Mouse (Mus musculus): Measurements from ENCODE around the gene Tnfsf4. TPM values are rescaled to one million over a fixed set of nuclear protein-coding genes. Genes with fewer than 3 reads are reported as not detected.

The Tnfsf4 gene
- polyA plus RNA-seq (2011; ENCODE audit: insufficient read depth, insufficient read length, low replicate concordance, missing spikeins): not detected in 2 replicates

DNA sequence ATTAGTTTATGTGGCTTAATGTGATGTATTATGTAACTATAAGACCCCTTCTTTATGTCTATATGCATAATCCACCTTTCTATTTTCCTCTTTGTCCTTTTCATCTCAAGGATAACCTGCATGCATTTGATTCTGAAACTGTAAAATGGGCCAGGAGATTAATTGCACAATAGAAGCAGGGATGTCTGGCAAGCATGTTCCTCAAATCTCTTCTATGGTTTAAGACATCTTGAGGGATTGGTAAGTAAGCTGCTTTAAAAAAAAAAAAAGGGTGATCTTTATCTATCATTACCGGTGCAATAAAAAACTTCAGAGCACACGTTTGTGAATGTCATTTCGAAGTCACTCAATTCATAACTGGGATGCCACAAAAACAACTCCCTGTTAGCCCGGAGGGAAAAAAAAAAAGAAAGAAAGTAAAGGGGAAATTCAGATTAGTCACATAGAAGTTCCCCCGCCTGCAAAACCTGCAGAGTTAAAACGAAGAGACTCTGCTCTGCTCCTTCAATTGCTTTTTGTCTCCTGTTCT, at the start of gene Tnfsf4:
Gene Tnfsf4, plus strand, starts transcription at position 479 of the 529 bp plus-strand sequence.
- H3K27ac ChIP-seq (ENCODE audit: control insufficient read depth, insufficient read depth, low read depth, low read length, poor library complexity): no peak within 1 kb of the TSS
- no peak within 1 kb of the TSS for H3K4me3 ChIP-seq (replicated peaks; ENCODE audit: control insufficient read depth, low read depth, low read length)
- WGBS: 3% methylated on average over 6 of the region's 6 CpGs
- TF ChIP-seq CTCF (IDR thresholded peaks at IDR 0.05; ENCODE audit: control insufficient read depth, insufficient read depth, low read length) (no peak), POLR2A (IDR thresholded peaks at IDR 0.05; ENCODE audit: borderline replicate concordance, control insufficient read depth, low read depth, low read length) (no peak)
- no peaks in the 10 kb centered on the region; the same call in 1 of the 2 replicates for H3K4me1 ChIP-seq (ENCODE audit: control insufficient read depth, insufficient read depth, low read length)

DNA sequence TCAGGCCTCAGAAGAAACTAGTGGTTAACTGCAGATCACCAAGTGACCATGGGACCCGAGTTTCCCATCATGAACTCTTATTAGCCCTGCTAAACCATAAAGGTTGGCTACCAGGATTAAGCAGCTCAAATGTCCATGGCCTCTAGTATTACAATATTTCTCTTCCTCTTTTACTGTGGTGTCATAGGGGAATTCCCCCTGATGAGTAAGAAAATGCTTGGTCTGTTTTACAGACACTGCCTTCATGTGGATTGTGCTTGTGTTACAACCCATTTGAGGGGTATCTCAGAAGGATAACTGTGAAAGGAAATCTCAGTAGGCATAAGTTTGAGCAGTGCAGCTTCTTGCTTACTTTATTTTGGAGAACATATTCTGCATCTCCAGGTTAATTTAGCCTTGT, 44.2 kb upstream of the Tnfsf4 start:
- TF ChIP-seq POLR2A (IDR thresholded peaks at IDR 0.05; ENCODE audit: borderline replicate concordance, control insufficient read depth, low read depth, low read length) (no peak), CTCF (IDR thresholded peaks at IDR 0.05; ENCODE audit: control insufficient read depth, insufficient read depth, low read length) (no peak)
- 43% methylated on average over 1 of the region's 1 CpGs for WGBS

DNA sequence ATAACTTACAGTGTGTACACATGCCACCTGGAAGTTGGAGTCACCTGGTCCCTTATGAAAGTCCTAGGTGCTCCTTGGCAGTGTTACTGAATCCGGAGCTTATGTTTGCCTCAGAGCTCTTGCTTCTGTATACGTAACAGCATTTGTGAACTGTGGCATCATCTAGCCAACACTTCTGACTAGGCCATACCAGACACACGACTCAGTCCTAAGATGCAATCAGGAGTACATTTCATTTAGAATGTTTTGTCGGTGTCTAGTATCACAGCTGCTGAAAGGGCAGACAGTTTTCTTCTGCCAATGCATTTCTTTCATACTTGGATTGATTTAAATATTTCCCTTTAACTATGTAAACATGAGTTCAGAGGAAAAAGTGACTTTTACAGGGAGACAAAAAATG, 30.2 kb upstream of the Tnfsf4 start:
- no peak overlapping the region for H3K4me3 ChIP-seq (replicated peaks; ENCODE audit: control insufficient read depth, low read depth, low read length)
- no peak for TF ChIP-seq POLR2A (IDR thresholded peaks at IDR 0.05; ENCODE audit: borderline replicate concordance, control insufficient read depth, low read depth, low read length)
- no peak for TF ChIP-seq CTCF (IDR thresholded peaks at IDR 0.05; ENCODE audit: control insufficient read depth, insufficient read depth, low read length)
- H3K27ac ChIP-seq (ENCODE audit: control insufficient read depth, insufficient read depth, low read depth, low read length, poor library complexity): no peak overlapping the region
- WGBS: 80% methylated on average over 4 of the region's 4 CpGs
- H3K4me1 ChIP-seq (ENCODE audit: control insufficient read depth, insufficient read depth, low read length): no peaks in the 10 kb centered on the region; the same call in 1 of the 2 replicates

More for the DNA sequence above, 44.2 kb upstream of the Tnfsf4 start:
- Histone ChIP-seq H3K4me3 (replicated peaks; ENCODE audit: control insufficient read depth, low read depth, low read length) (no peak overlapping the region), H3K4me1 (ENCODE audit: control insufficient read depth, insufficient read depth, low read length) (no peaks in the 10 kb centered on the region), H3K27ac (ENCODE audit: control insufficient read depth, insufficient read depth, low read depth, low read length, poor library complexity) (no peak overlapping the region)

DNA sequence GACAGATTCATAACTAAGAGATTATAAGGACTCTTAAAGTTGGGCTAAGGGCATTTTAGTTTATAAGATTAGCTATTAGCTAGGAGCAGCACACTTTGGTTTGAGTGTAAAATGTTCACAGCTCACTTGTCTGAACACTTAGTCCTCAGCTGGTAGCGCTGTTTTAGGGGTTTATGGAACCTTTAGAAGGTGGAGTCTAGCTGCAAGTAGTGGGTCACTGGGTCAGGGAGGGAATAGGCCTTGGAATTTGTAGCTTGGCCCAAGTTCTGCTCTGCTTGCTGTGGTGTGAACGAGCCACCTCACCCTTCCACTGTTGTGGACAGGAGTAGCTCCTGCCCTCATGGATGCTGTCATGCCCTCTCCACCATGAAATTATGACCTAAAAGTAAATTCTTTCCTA, 23.3 kb upstream of the Tnfsf4 start:
- Histone ChIP-seq H3K4me3 (replicated peaks; ENCODE audit: control insufficient read depth, low read depth, low read length) (no peak overlapping the region), H3K27ac (ENCODE audit: control insufficient read depth, insufficient read depth, low read depth, low read length, poor library complexity) (no peak overlapping the region), H3K4me1 (ENCODE audit: control insufficient read depth, insufficient read depth, low read length) (no peaks in the 10 kb centered on the region; the same call in 1 of the 2 replicates)
- WGBS: 73% methylated on average over 2 of the region's 2 CpGs
- TF ChIP-seq CTCF (IDR thresholded peaks at IDR 0.05; ENCODE audit: control insufficient read depth, insufficient read depth, low read length) (no peak), POLR2A (IDR thresholded peaks at IDR 0.05; ENCODE audit: borderline replicate concordance, control insufficient read depth, low read depth, low read length) (no peak)

DNA sequence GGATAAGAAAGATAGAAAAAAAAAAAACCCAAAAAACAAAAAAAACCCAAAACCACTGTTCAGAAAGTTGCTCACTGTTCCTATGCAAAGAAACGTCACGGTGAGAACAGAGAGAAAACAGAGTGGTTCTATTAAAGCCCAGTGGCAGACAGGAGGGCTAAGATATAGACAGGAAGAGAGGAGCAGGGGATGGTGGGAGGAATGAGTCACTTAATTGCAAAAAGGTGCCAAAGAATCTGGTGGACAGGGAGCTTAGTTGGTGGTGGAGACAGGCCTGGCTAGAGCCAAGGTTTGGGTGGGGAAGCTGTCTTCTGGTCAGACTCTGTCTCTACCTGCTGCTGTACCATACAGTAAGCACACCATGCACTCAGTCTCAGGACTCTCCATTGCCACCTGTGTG, 19.3 kb upstream of the Tnfsf4 start:
- Histone ChIP-seq H3K4me1 (ENCODE audit: control insufficient read depth, insufficient read depth, low read length) (no peaks in the 10 kb centered on the region; the same call in 1 of the 2 replicates), H3K4me3 (replicated peaks; ENCODE audit: control insufficient read depth, low read depth, low read length) (no peak overlapping the region), H3K27ac (ENCODE audit: control insufficient read depth, insufficient read depth, low read depth, low read length, poor library complexity) (no peak overlapping the region)
- 57% methylated on average over 2 of the region's 2 CpGs for WGBS
- no peak for TF ChIP-seq POLR2A (IDR thresholded peaks at IDR 0.05; ENCODE audit: borderline replicate concordance, control insufficient read depth, low read depth, low read length)
- no peak for TF ChIP-seq CTCF (IDR thresholded peaks at IDR 0.05; ENCODE audit: control insufficient read depth, insufficient read depth, low read length)

DNA sequence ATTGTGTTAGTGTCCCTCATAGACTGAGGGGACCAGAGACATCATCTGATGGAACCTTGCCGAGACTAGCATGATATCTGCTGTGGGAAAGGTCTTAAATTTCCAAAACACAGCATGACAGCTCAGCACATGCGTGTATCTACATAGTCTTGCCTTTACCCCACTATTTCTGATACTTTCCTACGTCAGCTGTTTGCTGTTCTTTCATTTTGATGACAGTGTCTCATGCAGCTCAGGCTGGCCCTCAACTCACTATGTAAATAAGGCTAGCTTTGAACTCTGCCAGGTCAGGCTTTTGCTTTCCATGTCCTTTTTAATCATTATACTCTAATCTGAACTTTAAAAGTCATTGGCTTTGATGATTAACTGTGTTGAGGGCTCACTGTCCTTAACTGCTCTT, 16.6 kb upstream of the Tnfsf4 start:
- no peak for TF ChIP-seq CTCF (IDR thresholded peaks at IDR 0.05; ENCODE audit: control insufficient read depth, insufficient read depth, low read length)
- no peak for TF ChIP-seq POLR2A (IDR thresholded peaks at IDR 0.05; ENCODE audit: borderline replicate concordance, control insufficient read depth, low read depth, low read length)
- 71% methylated on average over 3 of the region's 3 CpGs for WGBS
- H3K4me1 ChIP-seq (ENCODE audit: control insufficient read depth, insufficient read depth, low read length): no peaks in the 10 kb centered on the region; the same call in 1 of the 2 replicates
- H3K27ac ChIP-seq (ENCODE audit: control insufficient read depth, insufficient read depth, low read depth, low read length, poor library complexity): no peak overlapping the region
- H3K4me3 ChIP-seq (replicated peaks; ENCODE audit: control insufficient read depth, low read depth, low read length): no peak overlapping the region

DNA sequence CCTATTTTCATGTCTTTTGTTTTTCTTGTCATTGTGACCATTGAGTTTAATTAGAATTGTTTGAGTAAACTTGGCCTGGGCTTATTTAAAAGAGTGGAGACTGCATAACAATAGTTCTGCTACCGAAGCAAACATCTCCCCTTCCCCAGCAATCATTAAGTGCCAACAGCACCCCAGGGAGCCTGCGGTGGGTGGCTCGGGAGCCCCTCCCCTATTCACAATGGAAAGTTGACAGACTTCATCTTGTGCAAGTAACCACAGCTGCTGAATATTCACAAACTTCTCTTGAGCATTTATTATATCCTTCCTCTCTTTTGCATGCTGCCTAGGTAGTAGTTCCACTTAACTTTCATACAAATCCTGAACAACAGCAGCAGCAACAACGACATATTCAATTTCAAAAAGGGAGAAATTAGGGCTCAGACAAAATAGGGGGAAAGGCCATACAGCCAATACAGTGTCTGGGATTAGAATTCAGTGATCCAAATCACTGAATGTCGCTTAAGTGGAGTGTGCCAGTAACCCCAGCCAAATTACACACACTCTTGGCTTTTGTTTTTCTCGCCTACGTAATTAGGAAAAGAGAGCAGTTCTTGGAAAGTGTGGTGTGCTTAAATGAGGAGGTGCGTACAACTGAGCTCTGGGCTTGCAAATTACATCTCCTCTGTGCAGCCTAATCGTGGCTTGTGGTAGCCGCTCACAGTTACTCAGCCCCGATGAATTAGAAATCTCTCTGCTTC, 15.4 kb upstream of the Tnfsf4 start:
- Histone ChIP-seq H3K4me3 (replicated peaks; ENCODE audit: control insufficient read depth, low read depth, low read length) (no peak overlapping the region), H3K4me1 (ENCODE audit: control insufficient read depth, insufficient read depth, low read length) (no peaks in the 10 kb centered on the region), H3K27ac (ENCODE audit: control insufficient read depth, insufficient read depth, low read depth, low read length, poor library complexity) (no peak overlapping the region)
- no peak for TF ChIP-seq POLR2A (IDR thresholded peaks at IDR 0.05; ENCODE audit: borderline replicate concordance, control insufficient read depth, low read depth, low read length)
- no peak for TF ChIP-seq CTCF (IDR thresholded peaks at IDR 0.05; ENCODE audit: control insufficient read depth, insufficient read depth, low read length)
- WGBS: 47% methylated on average over 11 of the region's 11 CpGs

DNA sequence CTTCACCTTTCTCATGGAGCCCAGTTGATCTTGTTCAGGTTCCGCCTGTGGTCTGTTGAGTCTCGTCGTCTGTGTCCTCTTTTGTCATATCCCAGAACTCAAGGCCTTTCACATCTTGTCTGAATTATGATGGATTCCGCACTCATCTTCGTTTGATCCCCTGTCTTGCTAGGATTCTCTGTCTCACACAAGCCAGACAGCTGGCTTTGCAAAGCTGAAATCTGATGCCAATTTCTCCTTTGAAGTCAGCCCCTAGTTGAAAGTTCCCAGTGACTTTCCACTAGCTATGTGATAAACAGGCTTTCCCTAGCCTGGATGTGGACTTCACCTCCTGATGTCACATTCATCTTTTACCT, 14.8 kb upstream of the Tnfsf4 start:
- no peak overlapping the region for H3K27ac ChIP-seq (ENCODE audit: control insufficient read depth, insufficient read depth, low read depth, low read length, poor library complexity)
- WGBS: 74% methylated on average over 5 of the region's 5 CpGs
- no peak overlapping the region for H3K4me3 ChIP-seq (replicated peaks; ENCODE audit: control insufficient read depth, low read depth, low read length)
- no peak for TF ChIP-seq POLR2A (IDR thresholded peaks at IDR 0.05; ENCODE audit: borderline replicate concordance, control insufficient read depth, low read depth, low read length)
- no peak for TF ChIP-seq CTCF (IDR thresholded peaks at IDR 0.05; ENCODE audit: control insufficient read depth, insufficient read depth, low read length)
- H3K4me1 ChIP-seq (ENCODE audit: control insufficient read depth, insufficient read depth, low read length): no peaks in the 10 kb centered on the region

All from bone marrow, adult 2 months (tissue).